Mouse (Mus musculus) embryonic fibroblast, embryonic 13.5 days (primary cell): ENCODE measurements around the gene Dlk2. TPM values are rescaled to one million over a fixed set of nuclear protein-coding genes. Genes with fewer than 3 reads are reported as not detected.

Experiments used
- H3K27ac ChIP-seq: 2 replicates; pipeline ENCODE4 v1.5.1; 2012; ENCODE audit warnings: low read length, control low read depth, inconsistent platforms; ENCODE audit not compliant: insufficient read depth
- H3K4me1 ChIP-seq: 2 replicates; pipeline ENCODE4 v1.6.1; 2011; ENCODE audit warnings: low read length; ENCODE audit not compliant: control insufficient read depth, insufficient read depth
- H3K4me3 ChIP-seq: 2 replicates; pipeline ENCODE4 v1.5.1; 2011; ENCODE audit warnings: mild to moderate bottlenecking, control low read depth, low read length; ENCODE audit not compliant: insufficient read depth
- CTCF ChIP-seq: IDR thresholded peaks from 2 replicates; pipeline ENCODE4 v1.5.1; 2011; ENCODE audit warnings: mild to moderate bottlenecking, control low read depth, low read length, moderate library complexity, borderline replicate concordance; ENCODE audit not compliant: insufficient read depth
- POLR2A ChIP-seq: IDR thresholded peaks from 2 replicates; pipeline ENCODE4 v1.6.1; 2011; ENCODE audit warnings: low read depth, mild to moderate bottlenecking, control low read depth, low read length, moderate library complexity
- polyA plus RNA-seq: library from polyadenylated mRNA; stranded (reverse); fragments of >200 nt; gene quantifications from 2 replicates; pipeline ENCODE4 v1.2.4, GENCODE M21; 2011; ENCODE audit warnings: low read depth; ENCODE audit not compliant: missing spikeins, insufficient read length

Gene Dlk2
- polyA plus RNA-seq, 1 experiment, result 2.6 TPM

DNA sequence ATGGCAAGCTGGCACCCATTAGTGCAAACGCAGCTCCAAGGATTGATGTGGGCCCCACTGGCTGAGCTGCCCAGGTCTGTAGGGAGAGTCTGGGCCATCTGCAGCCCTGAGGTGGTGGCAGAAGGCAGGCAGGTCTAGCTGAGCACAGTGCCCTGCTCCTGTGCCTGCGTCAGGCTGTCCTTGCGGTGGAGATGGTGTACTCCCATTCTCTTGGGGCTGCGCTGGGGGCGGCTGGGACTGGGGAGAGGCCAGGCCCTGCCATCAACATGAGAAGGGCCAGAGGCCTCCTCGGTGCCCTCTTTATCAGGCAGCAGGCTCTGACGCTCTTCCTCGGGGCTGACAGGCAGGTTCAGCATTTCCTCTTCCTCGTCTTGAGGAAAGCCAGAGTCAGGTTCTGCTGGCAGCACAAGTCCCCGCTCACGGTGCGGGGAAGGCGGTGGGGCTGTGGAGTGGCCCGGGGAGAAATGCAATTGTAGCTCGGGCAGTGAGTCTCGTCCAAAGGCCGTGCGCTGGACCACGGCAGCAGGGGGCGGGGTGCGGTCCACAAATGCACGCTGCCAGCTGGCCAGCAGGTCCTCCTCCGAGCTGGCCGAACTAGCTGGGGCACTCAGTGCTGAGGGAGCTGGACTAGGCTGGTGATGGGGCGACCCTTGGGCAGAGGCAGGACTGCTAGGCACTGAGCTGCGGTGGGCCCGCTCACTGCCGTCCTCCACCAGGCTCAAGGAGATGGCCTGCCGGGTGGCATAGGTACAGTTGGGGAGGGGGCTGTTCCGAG lies 38.8 kb upstream of the Dlk2 start:
- TF ChIP-seq CTCF, result no peak
- TF ChIP-seq POLR2A, result no peak
- no peak overlapping the region for H3K4me3 ChIP-seq
- no peaks in the 10 kb centered on the region; the same call in 1 of the 2 replicates for H3K4me1 ChIP-seq
- H3K27ac ChIP-seq, result no peak overlapping the region

DNA sequence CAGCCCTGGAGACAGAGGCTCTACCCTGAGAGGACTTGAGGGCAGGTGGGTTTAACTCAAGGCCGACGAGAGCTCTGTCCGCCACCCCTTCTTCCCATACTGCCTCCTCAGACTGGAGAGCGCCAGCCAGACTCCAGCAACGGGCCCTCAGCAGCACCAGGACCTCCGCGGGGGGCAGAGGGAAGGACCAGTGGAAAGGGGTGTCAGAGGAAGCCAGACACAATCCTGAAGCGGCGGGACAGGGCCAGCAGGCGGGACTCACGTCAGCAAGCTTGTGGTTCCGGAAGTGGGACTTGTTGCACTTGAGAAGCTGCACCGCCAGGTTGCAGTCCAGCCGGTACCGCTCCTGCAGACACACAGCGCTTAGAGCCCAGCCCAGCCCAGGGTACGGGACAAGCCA lies 37.5 kb upstream of the Dlk2 start:
- Histone ChIP-seq H3K27ac (no peak overlapping the region), H3K4me3 (no peak overlapping the region), H3K4me1 (no peaks in the 10 kb centered on the region)
- no peak for TF ChIP-seq CTCF

DNA sequence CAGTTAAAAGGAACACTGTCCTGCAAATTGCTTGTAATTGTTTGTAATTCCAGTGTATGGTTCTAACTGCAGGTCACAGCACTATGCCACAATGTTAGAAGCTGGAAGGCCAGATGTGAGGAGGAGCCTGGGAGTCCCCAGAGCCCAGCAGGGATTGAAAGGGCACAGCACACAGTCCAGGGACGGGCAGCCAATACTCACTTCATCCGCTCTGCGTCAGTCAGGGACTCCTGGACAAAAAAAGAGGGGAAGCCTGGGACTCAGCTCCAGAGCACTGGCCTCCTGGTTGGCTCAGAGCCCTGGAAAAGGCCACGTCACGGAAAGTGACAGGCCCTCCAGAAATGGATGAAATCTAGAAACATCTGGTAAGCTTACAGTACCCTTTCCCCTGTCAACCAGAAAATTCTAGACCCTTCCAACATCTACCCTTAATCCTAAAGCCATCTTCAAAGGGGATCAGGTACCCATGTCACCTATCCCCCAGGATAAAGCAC lies 35.0 kb upstream of the Dlk2 start:
- Histone ChIP-seq H3K4me1 (peaks cover 10% of the 10 kb centered on the region), H3K4me3 (no peak overlapping the region), H3K27ac (no peak overlapping the region)
- no peak for TF ChIP-seq POLR2A
- TF ChIP-seq CTCF, result no peak

DNA sequence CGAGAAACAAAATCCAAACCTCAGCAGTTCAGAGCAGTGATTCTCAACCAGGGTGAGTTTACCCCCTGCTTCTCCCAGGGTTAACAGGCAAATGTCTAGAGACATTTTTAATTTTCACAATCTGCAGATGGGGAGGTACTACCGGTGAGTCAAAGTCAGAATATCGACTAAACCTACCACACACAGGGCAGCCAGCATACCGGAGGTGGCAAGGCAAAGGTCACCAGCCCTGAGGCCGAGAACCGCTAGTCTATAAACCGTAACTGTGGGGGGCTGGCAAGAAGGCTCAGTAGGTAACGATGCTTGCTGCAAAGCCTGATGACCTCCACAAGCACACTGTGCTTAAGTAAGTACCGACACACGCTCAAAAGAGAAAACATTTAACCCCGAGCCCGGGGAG lies 31.7 kb upstream of the Dlk2 start:
- Histone ChIP-seq H3K4me1 (peaks cover 26% of the 10 kb centered on the region), H3K4me3 (no peak overlapping the region), H3K27ac (peak overlapping the region; percentile 15; the same call in 1 of the 2 replicates)
- no peak for TF ChIP-seq POLR2A
- no peak for TF ChIP-seq CTCF

DNA sequence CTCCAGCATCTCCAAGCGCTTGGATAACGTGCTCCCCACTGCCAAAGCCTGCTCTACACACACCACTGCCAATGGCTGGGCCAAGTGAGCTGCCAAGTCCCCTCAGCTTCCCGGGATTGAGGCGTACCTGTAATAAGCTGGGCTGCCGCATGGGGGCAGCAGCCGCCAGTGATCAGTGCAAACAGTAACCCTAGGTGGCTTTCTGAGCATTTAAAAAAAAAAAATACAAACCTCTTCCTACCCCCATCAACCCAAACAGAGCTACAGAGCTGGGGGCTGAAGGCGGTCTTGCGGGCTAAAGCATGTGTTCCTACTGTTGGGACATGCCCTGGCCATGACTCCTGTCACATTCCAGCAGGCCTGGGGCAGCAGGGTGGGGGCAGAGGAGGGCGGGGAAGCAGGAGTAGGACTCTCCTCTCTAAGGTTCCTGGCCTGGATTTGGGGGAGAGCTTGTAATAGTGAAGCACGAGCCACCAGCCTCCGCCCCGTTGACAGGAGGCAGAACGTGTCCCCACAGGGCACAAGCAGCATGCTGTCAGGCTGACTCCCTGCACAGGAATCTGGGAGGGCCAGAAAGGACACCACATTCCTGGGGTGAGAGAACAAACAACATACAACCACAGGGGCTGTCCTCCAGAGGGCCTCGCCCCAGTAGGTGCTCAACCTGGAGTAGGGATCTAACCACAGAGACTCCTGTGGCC lies 31.2 kb upstream of the Dlk2 start:
- peak overlapping the region; percentile 44 for H3K27ac ChIP-seq
- peaks cover 28% of the 10 kb centered on the region for H3K4me1 ChIP-seq
- H3K4me3 ChIP-seq, result no peak overlapping the region
- TF ChIP-seq CTCF (peak; percentile 58; the same call in 1 of the 2 replicates), POLR2A (no peak)

DNA sequence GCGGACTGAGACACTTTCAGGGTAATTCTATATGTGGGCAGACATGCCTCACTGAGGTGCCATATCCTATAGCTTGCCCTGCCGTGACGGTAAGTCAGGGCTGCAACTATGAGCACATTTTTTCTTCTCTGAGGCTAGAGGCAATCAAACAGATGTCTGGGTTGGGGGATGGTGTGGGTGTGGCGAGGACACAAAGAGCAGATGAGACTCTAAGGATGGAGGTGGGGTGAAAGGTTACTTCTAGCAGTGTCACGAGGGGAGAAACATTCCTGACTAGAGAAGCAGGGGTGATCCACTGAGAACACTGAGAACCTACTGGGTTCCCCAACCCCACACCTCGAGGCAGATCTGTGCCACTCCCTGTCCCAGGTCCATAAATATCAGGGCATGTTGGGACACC lies 30.2 kb upstream of the Dlk2 start:
- peak overlapping the region; percentile 44 for H3K27ac ChIP-seq
- H3K4me1 ChIP-seq, result peaks cover 33% of the 10 kb centered on the region
- no peak for TF ChIP-seq CTCF
- TF ChIP-seq POLR2A, result no peak
- no peak overlapping the region for H3K4me3 ChIP-seq

DNA sequence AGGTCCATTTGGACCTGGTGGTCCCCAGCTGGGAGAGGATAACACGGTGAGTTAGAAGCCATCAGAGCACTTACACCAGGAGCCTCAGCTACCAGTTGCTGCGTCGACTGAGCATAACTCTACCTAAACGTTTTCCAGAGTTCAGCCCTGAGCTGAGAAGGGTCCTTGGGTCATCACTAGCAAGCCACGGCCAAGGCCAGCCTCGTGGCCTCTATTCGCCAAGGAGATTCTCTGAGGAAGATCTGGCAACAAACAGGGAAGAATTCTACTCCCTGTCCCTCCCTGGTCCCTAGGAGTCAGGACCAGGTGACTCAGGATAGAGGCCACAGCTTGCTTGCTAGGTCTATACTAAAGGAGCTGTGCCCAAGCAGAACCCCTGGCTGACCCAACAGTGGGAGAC lies 29.7 kb upstream of the Dlk2 start:
- Histone ChIP-seq H3K27ac (peak overlapping the region; percentile 54), H3K4me3 (no peak overlapping the region)
- TF ChIP-seq POLR2A (no peak), CTCF (no peak)

DNA sequence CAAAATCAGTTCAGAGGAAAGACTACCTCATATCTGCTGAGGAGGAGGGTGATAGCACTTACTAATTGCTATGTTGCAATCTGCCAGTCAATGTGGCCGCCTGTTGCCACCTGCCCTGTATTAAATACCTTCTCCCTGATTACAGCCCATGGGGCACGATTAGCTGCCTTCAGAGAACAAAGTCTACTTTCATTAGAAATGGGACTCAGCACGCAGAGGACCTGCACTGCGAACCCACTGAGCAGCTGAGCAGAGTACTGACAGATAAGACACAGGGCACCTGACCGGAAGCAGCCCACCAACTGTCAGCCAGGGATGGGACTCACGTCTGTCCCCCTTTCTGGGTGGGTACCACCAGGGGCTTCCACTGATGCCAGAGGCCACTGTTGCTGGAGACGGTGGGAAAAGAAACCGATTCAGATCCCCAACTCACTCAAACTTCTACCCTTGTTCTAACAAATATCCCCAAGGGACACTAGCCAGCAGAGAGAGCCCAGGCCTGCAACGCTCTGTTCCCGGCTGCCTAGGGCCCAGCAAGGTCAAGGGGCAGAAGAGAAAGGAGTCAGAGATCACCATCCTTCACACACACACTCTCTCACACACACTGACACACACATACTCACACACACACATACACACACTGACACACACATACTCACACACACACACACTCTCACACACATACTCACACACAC lies 29.0 kb upstream of the Dlk2 start:
- Histone ChIP-seq H3K4me3 (no peak overlapping the region), H3K27ac (peak overlapping the region; percentile 54), H3K4me1 (peaks cover 42% of the 10 kb centered on the region)
- no peak for TF ChIP-seq POLR2A
- no peak for TF ChIP-seq CTCF

More for the DNA sequence above, 29.7 kb upstream of the Dlk2 start:
- H3K4me1 ChIP-seq, result peaks cover 36% of the 10 kb centered on the region

DNA sequence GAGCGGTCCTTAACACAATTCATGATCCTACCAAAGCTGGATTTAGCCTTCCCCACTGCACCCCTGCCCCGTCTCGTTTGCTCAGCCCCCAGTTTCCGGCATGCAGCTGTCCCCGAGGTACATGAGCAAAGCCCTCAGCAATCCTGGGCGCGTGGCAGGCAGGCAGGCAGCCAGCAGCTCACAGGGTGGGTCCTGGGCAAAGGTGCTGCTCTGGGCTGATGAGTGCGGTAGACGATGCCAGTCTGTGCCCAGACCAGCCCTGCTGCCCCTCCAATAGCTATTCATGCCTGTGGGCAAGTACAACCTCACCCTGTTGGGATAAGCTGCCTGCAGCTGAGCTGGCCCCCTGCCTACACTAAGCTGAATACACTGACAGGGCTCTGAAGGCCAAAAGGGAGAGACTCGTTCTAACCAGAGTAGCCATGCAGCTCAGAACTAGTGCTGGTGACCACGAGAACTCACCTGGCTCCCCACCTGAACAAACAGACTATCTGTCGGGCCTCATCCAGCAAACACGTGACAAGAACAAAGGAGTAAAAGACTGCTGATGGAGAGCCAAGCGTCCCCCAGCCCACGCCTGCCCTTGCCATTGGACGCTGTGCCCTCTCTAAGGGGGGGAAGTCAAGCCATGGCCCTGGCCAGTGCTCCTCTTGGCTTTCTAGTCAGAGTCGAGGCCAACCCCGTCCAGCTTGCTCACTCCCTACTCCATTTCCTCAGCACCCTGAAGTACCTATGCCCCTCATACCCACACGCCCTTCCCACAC lies 27.3 kb upstream of the Dlk2 start:
- peaks cover 53% of the 10 kb centered on the region for H3K4me1 ChIP-seq
- H3K27ac ChIP-seq, result peak overlapping the region; percentile 24; the same call in 1 of the 2 replicates
- no peak for TF ChIP-seq POLR2A
- TF ChIP-seq CTCF, result no peak
- H3K4me3 ChIP-seq, result no peak overlapping the region

DNA sequence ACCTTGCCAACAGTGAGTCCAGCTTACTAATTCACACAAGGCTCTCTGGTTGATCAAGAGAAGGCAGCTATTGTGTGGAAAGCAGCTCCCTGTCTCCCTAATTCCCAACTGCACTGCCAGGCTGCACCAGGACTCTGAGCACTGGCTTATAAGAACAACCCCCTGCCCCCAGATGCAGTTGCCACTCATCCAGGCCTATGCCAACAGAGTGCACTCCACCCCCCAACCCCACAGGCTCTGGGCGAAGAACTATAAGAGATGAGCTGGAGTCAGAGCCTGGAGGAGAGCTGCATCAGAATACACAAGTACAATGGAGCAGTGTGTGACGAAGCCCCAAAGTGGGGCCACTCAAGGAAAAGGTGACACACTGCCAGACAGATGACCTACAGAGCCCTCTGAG lies 25.2 kb upstream of the Dlk2 start:
- Histone ChIP-seq H3K4me3 (no peak overlapping the region), H3K27ac (no peak overlapping the region; the same call in 1 of the 2 replicates), H3K4me1 (peaks cover 56% of the 10 kb centered on the region)
- TF ChIP-seq CTCF, result no peak
- TF ChIP-seq POLR2A, result no peak
